Mouse (Mus musculus) ES-E14 (cell line): Measurements from ENCODE around the gene Il10ra.

Source experiments
- ZC3H11A ChIP-seq: IDR thresholded peaks from 2 replicates; pipeline ENCODE4 v1.6.1; 2012; ENCODE audit warnings: low read depth, mild to moderate bottlenecking, inconsistent platforms, low read length, borderline replicate concordance
- ZNF384 ChIP-seq: IDR thresholded peaks from 2 replicates; pipeline ENCODE4 v1.6.1; 2012; ENCODE audit warnings: low read depth, low read length, inconsistent platforms

GRCm38 (mm10) chr9:45255431-45255830 lies 13.5 kb downstream of the Il10ra start:
- no peak for TF ChIP-seq ZNF384
- TF ChIP-seq ZC3H11A: no peak
